Mouse (Mus musculus): Measurements from ENCODE around the gene Ubap1l. TPM values are rescaled to one million over a fixed set of nuclear protein-coding genes. Genes with fewer than 3 reads are reported as not detected.
A peak's percentile ranks its signal among the peaks of the same experiment; 100 is the strongest.

Ubap1l gene
- total and polyA plus RNA-seq, 2 experiments from 2014 or later = 0.59 to 7.4 TPM

GRCm38 (mm10) chr9:65372449-65372848 lies 11.6 kb downstream of the Ubap1l start:
- ATAC-seq = no peak
- no peak overlapping the region for H3K4me3 ChIP-seq (ENCODE audit: low read depth, low read length)
- no peaks in the 10 kb centered on the region for H3K9me3 ChIP-seq (ENCODE audit: low read length)
- WGBS = 78% methylated on average over 4 of the region's 4 CpGs
- no peak overlapping the region for H3K9ac ChIP-seq
- DNase-seq = no peak
- H3K36me3 ChIP-seq (ENCODE audit: insufficient read depth) = peaks cover 16% of the 10 kb centered on the region
- peak; percentile 46 for TF ChIP-seq CTCF (IDR thresholded peaks at IDR 0.05; ENCODE audit: low read depth)
- H3K4me2 ChIP-seq (ENCODE audit: low read depth) = no peak overlapping the region
- no peaks in the 10 kb centered on the region for H3K4me1 ChIP-seq (ENCODE audit: insufficient read depth)
- H3K27me3 ChIP-seq (ENCODE audit: insufficient read depth, low read length) = no peaks in the 10 kb centered on the region
- no peak overlapping the region for H3K27ac ChIP-seq (ENCODE audit: low read depth, low read length)

GRCm38 (mm10) chr9:65374468-65375162 lies 13.8 kb downstream of the Ubap1l start:
- Histone ChIP-seq H3K4me1 (ENCODE audit: insufficient read depth) (no peaks in the 10 kb centered on the region), H3K27me3 (ENCODE audit: insufficient read depth, low read length) (no peaks in the 10 kb centered on the region), H3K4me3 (ENCODE audit: low read depth, low read length) (no peak overlapping the region), H3K36me3 (ENCODE audit: insufficient read depth) (peaks cover 16% of the 10 kb centered on the region), H3K9ac (no peak overlapping the region), H3K4me2 (ENCODE audit: low read depth) (no peak overlapping the region), H3K27ac (ENCODE audit: low read depth, low read length) (no peak overlapping the region), H3K9me3 (ENCODE audit: low read length) (no peaks in the 10 kb centered on the region)
- ATAC-seq = no peak
- TF ChIP-seq CTCF (IDR thresholded peaks at IDR 0.05; ENCODE audit: low read depth) = no peak
- WGBS = 82% methylated on average over 5 of the region's 5 CpGs
- no peak for DNase-seq

- Histone ChIP-seq H3K9ac (no peak overlapping the region), H3K4me2 (ENCODE audit: low read depth) (no peak overlapping the region), H3K4me3 (ENCODE audit: low read depth, low read length) (no peak overlapping the region), H3K4me1 (ENCODE audit: insufficient read depth) (no peaks in the 10 kb centered on the region), H3K27me3 (ENCODE audit: insufficient read depth, low read length) (no peaks in the 10 kb centered on the region), H3K27ac (ENCODE audit: low read depth, low read length) (no peak overlapping the region), H3K9me3 (ENCODE audit: low read length) (no peaks in the 10 kb centered on the region), H3K36me3 (ENCODE audit: insufficient read depth) (peaks cover 16% of the 10 kb centered on the region)
- ATAC-seq = no peak
- 67% methylated on average over 9 of the region's 9 CpGs for WGBS
- no peak for TF ChIP-seq CTCF (IDR thresholded peaks at IDR 0.05; ENCODE audit: low read depth)
- DNase-seq = no peak
Observed at GRCm38 (mm10) chr9:65375163-65375934, 14.5 kb downstream of the Ubap1l start.

DNA sequence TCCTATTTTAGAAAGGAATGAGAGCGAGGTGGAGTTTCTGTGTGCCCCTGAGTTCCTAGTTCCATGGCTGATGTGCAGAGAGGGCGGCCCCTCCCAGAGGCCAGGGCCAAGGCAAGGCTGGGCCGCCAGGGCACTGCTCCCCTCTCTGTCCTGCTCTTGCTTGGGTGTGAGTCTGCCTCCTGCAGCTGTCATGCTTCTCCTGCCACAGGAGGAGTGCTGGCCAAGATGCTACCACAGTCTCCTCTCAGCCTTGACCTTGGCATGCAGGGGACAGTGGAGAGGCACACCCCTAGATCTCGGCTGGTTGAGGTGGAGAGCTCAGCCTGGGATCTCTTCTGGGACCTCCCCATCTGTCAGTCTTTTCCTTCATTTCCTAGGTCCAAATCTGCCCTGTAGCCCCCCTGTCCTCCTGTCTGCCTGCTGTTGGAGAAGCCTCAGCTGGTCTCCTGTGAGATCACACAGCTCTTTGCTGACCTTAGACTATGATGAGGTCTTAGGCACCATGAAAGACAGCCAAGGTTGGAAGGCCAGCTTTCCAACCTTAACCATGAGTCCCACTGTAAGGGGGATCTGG lies 20.3 kb downstream of the Ubap1l start:
- 85% methylated on average over 4 of the region's 4 CpGs for WGBS
- Histone ChIP-seq H3K9ac (no peak overlapping the region), H3K4me1 (ENCODE audit: insufficient read depth) (no peaks in the 10 kb centered on the region), H3K4me3 (ENCODE audit: low read depth, low read length) (no peak overlapping the region), H3K27ac (ENCODE audit: low read depth, low read length) (no peak overlapping the region), H3K36me3 (ENCODE audit: insufficient read depth) (no peaks in the 10 kb centered on the region; the same call in 1 of the 2 replicates), H3K27me3 (ENCODE audit: insufficient read depth, low read length) (no peaks in the 10 kb centered on the region), H3K4me2 (ENCODE audit: low read depth) (no peak overlapping the region), H3K9me3 (ENCODE audit: low read length) (no peaks in the 10 kb centered on the region)
- DNase-seq (no peak), ATAC-seq (no peak)
- TF ChIP-seq CTCF (IDR thresholded peaks at IDR 0.05; ENCODE audit: low read depth) = no peak

GRCm38 (mm10) chr9:65382031-65382750 lies 21.4 kb downstream of the Ubap1l start:
- no peaks in the 10 kb centered on the region for H3K36me3 ChIP-seq (ENCODE audit: insufficient read depth)
- H3K27ac ChIP-seq (ENCODE audit: low read depth, low read length) = no peak overlapping the region
- WGBS = 81% methylated on average over 6 of the region's 6 CpGs
- TF ChIP-seq CTCF (IDR thresholded peaks at IDR 0.05; ENCODE audit: low read depth) = no peak
- no peak overlapping the region for H3K9ac ChIP-seq
- H3K4me3 ChIP-seq (ENCODE audit: low read depth, low read length) = no peak overlapping the region
- ATAC-seq = no peak
- no peaks in the 10 kb centered on the region for H3K9me3 ChIP-seq (ENCODE audit: low read length)
- no peak overlapping the region for H3K4me2 ChIP-seq (ENCODE audit: low read depth)
- H3K4me1 ChIP-seq (ENCODE audit: insufficient read depth) = no peaks in the 10 kb centered on the region
- H3K27me3 ChIP-seq (ENCODE audit: insufficient read depth, low read length) = no peaks in the 10 kb centered on the region
- no peak for DNase-seq

DNA sequence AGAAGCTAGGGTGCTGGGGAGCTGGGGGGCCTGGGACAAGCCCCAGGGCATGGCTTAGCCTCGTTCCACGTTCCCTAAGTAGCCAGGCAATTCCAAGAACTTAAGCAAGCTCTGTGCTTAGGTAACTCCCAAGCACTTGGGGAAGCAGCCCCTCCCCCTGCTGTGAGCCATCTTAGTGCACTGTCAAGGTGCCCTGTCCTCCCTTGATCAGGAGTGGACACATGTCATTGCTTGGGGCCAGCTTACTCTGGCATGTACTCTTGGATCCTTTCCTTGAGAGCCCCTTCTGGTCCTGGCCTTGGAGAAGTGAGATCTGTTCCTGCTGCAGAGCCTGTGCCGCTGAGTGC lies 21.9 kb downstream of the Ubap1l start:
- Histone ChIP-seq H3K27ac (ENCODE audit: low read depth, low read length) (no peak overlapping the region), H3K9ac (no peak overlapping the region), H3K9me3 (ENCODE audit: low read length) (no peaks in the 10 kb centered on the region), H3K4me3 (ENCODE audit: low read depth, low read length) (no peak overlapping the region), H3K36me3 (ENCODE audit: insufficient read depth) (no peaks in the 10 kb centered on the region), H3K27me3 (ENCODE audit: insufficient read depth, low read length) (no peaks in the 10 kb centered on the region), H3K4me2 (ENCODE audit: low read depth) (no peak overlapping the region), H3K4me1 (ENCODE audit: insufficient read depth) (no peaks in the 10 kb centered on the region)
- no peak for DNase-seq
- no peak for ATAC-seq
- WGBS = 65% methylated on average over 3 of the region's 3 CpGs
- TF ChIP-seq CTCF (IDR thresholded peaks at IDR 0.05; ENCODE audit: low read depth) = no peak

Measured in forebrain, postnatal 0 days (tissue).